Mouse (Mus musculus) heart, embryonic 16.5 days (tissue): ENCODE measurements around the gene Nek1. TPM values are rescaled to one million over a fixed set of nuclear protein-coding genes. Genes with fewer than 3 reads are reported as not detected.

Experiments used
- ATAC-seq: fragments of 200-750 bp; cut with Nextera tagmentation; replicated peaks from 2 replicates; pipeline ENCODE4 v1.8.0; 2017; ENCODE audit warnings: moderate number of reproducible peaks; ENCODE audit not compliant: insufficient read depth, low FRiP score; ENCODE audit errors: extremely low read depth
- H3K27ac ChIP-seq: fragments of 300-500 bp; sonication (generic); 2 replicates; pipeline ENCODE4 v1.5.1; 2014; ENCODE audit warnings: mild to moderate bottlenecking, low read length, control low read depth, moderate library complexity
- H3K27me3 ChIP-seq: fragments of 300-500 bp; sonication (generic); 2 replicates; pipeline ENCODE4 v1.6.1; 2014; ENCODE audit warnings: low read length, mixed read lengths; ENCODE audit not compliant: control insufficient read depth, insufficient read depth
- H3K36me3 ChIP-seq: fragments of 300-500 bp; sonication (generic); 2 replicates; pipeline ENCODE4 v1.6.1; 2014; ENCODE audit not compliant: control insufficient read depth, insufficient read depth
- H3K4me1 ChIP-seq: fragments of 300-500 bp; sonication (generic); 2 replicates; pipeline ENCODE4 v1.6.1; 2014; ENCODE audit warnings: low read length, mixed read lengths; ENCODE audit not compliant: control insufficient read depth, insufficient read depth
- H3K4me2 ChIP-seq: fragments of 300-500 bp; sonication (generic); 2 replicates; pipeline ENCODE4 v1.6.1; 2014; ENCODE audit warnings: low read depth, mild to moderate bottlenecking, control low read depth, low read length
- H3K4me3 ChIP-seq: fragments of 300-500 bp; sonication (generic); 2 replicates; pipeline ENCODE4 v1.5.1; 2014; ENCODE audit warnings: mild to moderate bottlenecking, control low read depth, low read length
- H3K9ac ChIP-seq: fragments of 300-500 bp; sonication (generic); 2 replicates; pipeline ENCODE4 v1.6.1; 2014; ENCODE audit warnings: low read length, control low read depth
- H3K9me3 ChIP-seq: fragments of 300-500 bp; sonication (generic); replicated peaks from 2 replicates; pipeline ENCODE4 v1.6.1; 2016; ENCODE audit warnings: low read length; ENCODE audit not compliant: control insufficient read depth
- WGBS: fragments of 180-500 bp; shearing (Covaris S2); extraction: QIAGEN DNeasy Blood & Tissue Kit; methylation state at CpG from one replicate; pipeline ENCODE4 v1.1.7; 2014; 5-methylcytosine and 5-hydroxymethylcytosine counted together
- polyA plus RNA-seq: library from polyadenylated mRNA; unstranded; fragments of >200 nt; fragmentation: Nextera tagmentation; extraction: Ambion mirVana; gene quantifications from 2 replicates; pipeline ENCODE4 v1.2.1, GENCODE M21; 2015

Nek1 gene
- polyA plus RNA-seq, 1 experiment from 2014 or later: 11.3 TPM

DNA sequence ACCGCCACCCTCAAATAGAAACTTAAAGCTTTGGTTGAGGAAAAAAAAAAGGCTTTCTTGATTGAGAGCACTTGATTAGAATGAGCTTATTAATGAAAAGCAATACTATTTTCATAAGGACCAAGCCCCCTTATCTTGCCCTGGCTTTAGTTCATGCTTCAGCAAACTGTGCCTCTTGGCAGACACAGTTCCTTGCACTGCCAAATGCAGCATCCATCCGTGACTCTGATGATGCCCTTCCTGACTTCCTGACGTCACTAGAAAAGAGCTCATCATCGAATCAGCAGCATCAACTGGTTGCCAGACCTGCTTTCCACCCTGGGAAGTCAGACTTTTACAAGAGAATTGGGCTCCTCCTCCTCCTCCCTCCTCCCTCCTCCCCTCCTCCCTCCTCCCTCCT is 157.6 kb downstream of the Nek1 start:
- Histone ChIP-seq H3K4me1 (no peaks in the 10 kb centered on the region), H3K9ac (no peak overlapping the region), H3K4me2 (no peak overlapping the region), H3K27ac (no peak overlapping the region), H3K36me3 (no peaks in the 10 kb centered on the region), H3K4me3 (no peak overlapping the region), H3K9me3 (no peaks in the 10 kb centered on the region), H3K27me3 (no peaks in the 10 kb centered on the region)
- 60% methylated on average over 4 of the region's 4 CpGs for WGBS
- no peak for ATAC-seq

DNA sequence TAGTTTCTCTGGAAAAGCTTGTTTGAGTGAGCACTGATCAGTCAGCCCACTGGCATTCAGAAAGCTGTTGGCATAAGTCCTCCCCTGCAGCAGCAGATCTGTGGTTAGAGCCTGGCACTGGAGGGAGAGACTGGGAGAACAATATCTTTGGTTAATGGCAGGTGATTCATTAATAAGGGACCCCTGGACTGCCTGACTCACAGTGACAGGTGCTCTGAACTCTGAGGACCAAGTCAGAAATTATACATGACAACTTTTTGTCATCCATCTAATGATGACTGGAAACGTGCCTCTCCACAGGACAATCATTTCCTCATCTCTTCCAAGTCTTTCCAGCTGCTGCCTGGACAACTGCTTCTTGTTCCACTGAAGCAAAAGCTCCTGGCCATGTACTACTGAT is 163.4 kb downstream of the Nek1 start:
- no peak overlapping the region for H3K4me3 ChIP-seq
- no peaks in the 10 kb centered on the region for H3K36me3 ChIP-seq
- no peak overlapping the region for H3K9ac ChIP-seq
- H3K27me3 ChIP-seq: no peaks in the 10 kb centered on the region
- no peak overlapping the region for H3K4me2 ChIP-seq
- no peak overlapping the region for H3K27ac ChIP-seq
- H3K4me1 ChIP-seq: no peaks in the 10 kb centered on the region
- no peaks in the 10 kb centered on the region for H3K9me3 ChIP-seq
- no peak for ATAC-seq
- WGBS: 65% methylated on average over 1 of the region's 1 CpGs

DNA sequence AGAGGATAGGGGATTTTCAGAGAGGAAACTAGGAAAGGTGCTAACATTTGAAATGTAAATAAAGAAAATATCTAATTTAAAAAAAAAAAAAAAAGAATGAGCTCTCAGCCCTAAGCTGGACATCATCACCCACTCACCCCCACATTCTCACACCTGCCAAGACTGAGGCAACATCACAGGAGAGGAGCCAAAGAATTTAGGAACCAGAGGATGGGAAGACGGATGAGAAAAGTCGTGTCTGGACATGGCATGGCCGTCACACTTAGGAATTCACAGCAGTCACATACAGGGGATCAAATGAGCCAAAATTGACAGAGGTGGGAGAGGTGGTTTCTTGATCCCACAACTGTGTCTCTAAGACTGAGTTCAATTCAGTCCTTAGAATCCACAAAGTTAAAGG is 165.5 kb downstream of the Nek1 start:
- Histone ChIP-seq H3K9me3 (no peaks in the 10 kb centered on the region), H3K9ac (no peak overlapping the region), H3K27me3 (no peaks in the 10 kb centered on the region), H3K27ac (no peak overlapping the region), H3K4me2 (no peak overlapping the region), H3K4me1 (no peaks in the 10 kb centered on the region), H3K36me3 (no peaks in the 10 kb centered on the region), H3K4me3 (no peak overlapping the region)
- WGBS: 57% methylated on average over 3 of the region's 3 CpGs
- no peak for ATAC-seq

DNA sequence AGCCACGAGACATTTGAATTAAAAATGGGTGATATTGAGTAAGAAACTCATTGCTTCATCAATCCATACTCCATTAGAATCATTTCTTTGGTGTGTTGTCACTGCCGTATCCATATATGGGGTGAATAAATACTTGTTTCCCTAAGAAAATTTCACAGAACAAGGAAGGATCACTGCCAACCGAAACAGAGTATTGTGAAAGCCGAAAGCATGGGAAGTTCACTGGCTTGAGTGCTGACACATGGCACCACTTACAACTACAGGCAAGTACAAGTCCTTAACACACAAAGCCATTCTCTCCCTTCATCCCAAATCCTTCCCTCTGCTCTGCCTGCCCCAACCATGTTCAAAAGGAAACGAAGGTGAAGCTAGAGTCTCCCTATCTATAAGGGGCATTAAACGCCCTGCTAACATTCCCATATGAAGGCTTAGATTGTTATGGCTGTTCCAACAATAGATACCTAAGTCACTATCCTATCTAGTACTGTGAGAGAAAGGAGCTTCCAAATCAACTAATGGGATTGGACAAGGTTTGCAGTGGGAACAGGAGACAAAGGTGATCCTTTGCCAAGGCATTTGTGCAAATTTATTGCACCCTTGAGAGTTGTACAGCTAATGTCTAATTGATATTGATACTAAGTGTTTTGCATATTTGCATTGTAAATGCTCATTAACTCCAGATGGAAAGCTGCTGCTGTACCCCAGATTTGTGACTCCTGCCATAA is 168.6 kb downstream of the Nek1 start:
- Histone ChIP-seq H3K9me3 (no peaks in the 10 kb centered on the region), H3K27me3 (no peaks in the 10 kb centered on the region), H3K9ac (no peak overlapping the region), H3K4me1 (no peaks in the 10 kb centered on the region), H3K4me2 (no peak overlapping the region), H3K4me3 (no peak overlapping the region), H3K36me3 (no peaks in the 10 kb centered on the region), H3K27ac (no peak overlapping the region)
- no peak for ATAC-seq
- WGBS: 74% methylated on average over 6 of the region's 6 CpGs

DNA sequence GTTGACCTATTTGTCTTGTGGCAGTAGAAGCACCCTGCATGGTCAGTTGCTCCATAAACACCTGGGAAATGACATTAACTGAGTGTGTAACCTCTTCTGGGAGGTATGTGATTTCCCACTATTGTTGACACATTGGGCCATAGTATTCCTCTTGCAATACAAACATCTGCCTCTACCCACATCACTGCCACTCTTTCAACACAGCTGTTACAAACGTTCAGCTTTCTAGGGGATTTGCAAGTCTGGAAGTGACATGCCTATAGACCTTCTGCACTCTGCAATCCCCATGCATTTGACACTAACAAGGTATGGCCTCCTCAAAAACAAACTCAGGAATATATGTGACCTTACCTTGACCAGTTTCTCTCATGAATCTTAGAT is 169.2 kb downstream of the Nek1 start:
- Histone ChIP-seq H3K36me3 (no peaks in the 10 kb centered on the region), H3K27me3 (no peaks in the 10 kb centered on the region), H3K4me3 (no peak overlapping the region), H3K4me2 (no peak overlapping the region), H3K9ac (no peak overlapping the region), H3K9me3 (no peaks in the 10 kb centered on the region), H3K27ac (no peak overlapping the region), H3K4me1 (no peaks in the 10 kb centered on the region)
- whole genome bisulfite sequencing: 60% methylated on average over 1 of the region's 1 CpGs
- ATAC-seq: no peak

DNA sequence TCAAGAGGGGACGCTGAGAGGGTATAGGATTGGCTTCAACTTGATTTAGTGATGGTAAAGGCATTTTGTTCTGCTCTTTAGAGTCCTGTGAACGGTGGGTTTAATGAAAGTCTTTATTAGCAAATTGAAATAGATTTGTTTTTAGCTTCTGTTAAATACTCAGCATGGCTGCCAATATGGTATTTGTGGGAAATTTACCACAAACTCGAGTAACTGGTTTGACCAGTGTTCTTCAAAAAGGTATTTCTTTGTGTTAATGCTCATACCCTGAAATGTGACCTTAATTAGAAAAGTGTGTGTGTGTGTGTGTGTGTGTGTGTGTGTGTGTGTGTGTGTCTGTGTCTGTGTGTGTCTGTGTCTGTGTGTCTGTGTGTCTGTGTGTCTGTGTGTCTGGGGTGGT is 178.6 kb downstream of the Nek1 start:
- WGBS: 78% methylated on average over 3 of the region's 3 CpGs
- H3K9ac ChIP-seq: no peak overlapping the region
- ATAC-seq: no peak

DNA sequence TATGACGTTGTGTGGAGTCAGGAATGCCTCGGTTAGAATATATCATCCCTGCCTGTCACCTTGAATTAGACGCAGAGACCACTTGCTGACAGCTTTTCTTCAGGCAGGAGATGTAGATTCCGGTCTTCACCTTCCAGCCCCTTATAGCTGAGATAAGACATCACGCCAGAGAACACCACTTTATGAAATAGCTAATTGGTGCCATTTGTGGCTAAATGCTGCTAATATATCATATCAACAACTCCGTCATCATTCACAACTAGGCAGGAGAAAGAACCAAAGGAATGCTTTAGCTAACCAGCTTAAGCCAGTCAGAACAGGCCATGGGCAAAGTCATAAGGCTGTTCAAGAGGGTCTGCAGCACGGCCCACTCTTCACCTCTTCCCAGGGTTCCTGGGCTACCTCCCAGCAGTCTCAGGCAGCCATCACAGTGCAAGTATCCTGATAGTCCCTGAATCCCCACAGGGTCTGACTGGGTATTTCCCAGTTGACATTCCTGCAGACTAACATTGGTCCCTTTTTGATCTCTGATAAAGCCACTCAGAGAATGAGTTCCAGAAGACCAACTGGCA is 181.0 kb downstream of the Nek1 start:
- no peak for ATAC-seq
- H3K4me3 ChIP-seq: no peak overlapping the region
- 36% methylated on average over 7 of the region's 7 CpGs for WGBS

More for the DNA sequence above, 178.6 kb downstream of the Nek1 start:
- H3K27me3 ChIP-seq: no peaks in the 10 kb centered on the region
- no peaks in the 10 kb centered on the region for H3K9me3 ChIP-seq
- no peak overlapping the region for H3K4me2 ChIP-seq
- no peak overlapping the region for H3K4me3 ChIP-seq
- no peak overlapping the region for H3K27ac ChIP-seq
- H3K36me3 ChIP-seq: no peaks in the 10 kb centered on the region
- H3K4me1 ChIP-seq: peaks cover 4% of the 10 kb centered on the region; the same call in 1 of the 2 replicates

DNA sequence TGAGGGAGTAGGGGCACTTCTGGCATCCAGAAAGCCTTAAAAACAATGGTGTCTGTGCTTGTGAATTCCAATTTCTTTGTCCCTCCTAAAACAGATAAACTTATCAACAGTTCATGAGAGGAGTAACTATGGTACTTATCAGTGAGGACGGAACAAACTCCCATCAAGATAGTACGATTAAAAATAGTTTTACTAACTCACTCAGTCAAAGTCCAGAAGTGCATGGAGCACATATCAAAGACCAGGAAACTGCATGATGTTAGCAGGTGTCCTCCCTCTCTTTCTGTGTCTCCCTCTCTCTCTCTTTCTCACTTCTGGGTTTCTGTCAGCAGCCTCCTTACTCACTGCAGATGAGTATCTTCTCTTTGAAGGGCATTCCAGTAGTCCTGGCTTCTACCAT is 182.9 kb downstream of the Nek1 start:
- Histone ChIP-seq H3K36me3 (no peaks in the 10 kb centered on the region), H3K4me2 (no peak overlapping the region), H3K9ac (no peak overlapping the region), H3K4me3 (no peak overlapping the region), H3K4me1 (peaks cover 4% of the 10 kb centered on the region; the same call in 1 of the 2 replicates), H3K27ac (no peak overlapping the region), H3K27me3 (no peaks in the 10 kb centered on the region), H3K9me3 (0 out of 2 replicates have a peak, but pooled peaks cover 2% of the 10 kb centered on the region)
- 39% methylated on average over 2 of the region's 2 CpGs for WGBS
- no peak for ATAC-seq

More for the DNA sequence above, 181.0 kb downstream of the Nek1 start:
- Histone ChIP-seq H3K4me1 (peaks cover 4% of the 10 kb centered on the region; the same call in 1 of the 2 replicates), H3K4me2 (no peak overlapping the region), H3K27me3 (no peaks in the 10 kb centered on the region), H3K9me3 (no peaks in the 10 kb centered on the region), H3K36me3 (no peaks in the 10 kb centered on the region), H3K9ac (no peak overlapping the region), H3K27ac (no peak overlapping the region)

DNA sequence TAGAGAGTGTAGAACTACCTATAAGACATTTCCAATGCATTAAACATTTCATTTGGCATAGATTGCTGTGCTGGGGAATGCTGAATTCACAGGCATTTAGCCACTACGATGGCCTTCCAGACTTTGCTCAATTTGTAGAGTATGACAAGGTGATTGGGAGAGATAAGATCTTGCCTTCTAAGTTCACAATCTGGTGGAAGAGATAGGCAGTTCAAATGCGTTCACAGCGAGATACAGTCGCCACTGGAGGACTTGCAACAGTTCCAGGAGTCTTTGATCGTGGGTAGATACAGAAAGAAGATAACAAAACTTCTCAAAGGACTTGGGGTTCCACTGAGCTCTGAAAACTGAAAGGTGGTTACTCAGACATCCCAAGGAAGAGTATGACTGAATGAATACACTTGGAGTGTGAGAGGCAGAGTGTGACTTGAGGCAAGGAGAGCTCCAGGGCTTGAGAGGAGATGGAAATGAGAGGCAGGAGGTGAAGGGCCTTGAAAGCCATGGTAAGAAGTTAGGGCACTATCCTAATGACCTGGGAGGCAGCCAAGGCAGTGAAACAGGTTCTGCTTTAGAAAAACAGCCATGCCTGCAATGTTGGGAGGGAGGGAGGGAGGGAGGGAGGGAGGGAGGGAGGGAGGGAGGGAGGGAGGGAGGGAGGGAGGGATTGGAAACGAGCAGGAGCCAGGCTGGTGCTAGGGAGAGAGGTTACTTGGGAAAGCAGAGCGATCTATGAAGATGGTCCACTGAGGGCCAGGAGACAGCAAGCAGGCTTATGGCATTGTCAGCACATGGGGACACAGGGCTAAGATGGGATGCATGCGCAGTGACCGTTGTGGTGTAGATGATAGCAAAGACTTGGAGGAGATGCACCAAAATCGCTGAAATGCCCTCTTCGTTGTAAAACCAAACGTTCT is 184.9 kb downstream of the Nek1 start:
- Histone ChIP-seq H3K9ac (no peak overlapping the region), H3K9me3 (0 out of 2 replicates have a peak, but pooled peaks cover 2% of the 10 kb centered on the region), H3K4me2 (no peak overlapping the region), H3K27me3 (no peaks in the 10 kb centered on the region), H3K36me3 (no peaks in the 10 kb centered on the region), H3K27ac (no peak overlapping the region), H3K4me3 (no peak overlapping the region), H3K4me1 (peaks cover 8% of the 10 kb centered on the region)
- WGBS: 64% methylated on average over 12 of the region's 12 CpGs
- ATAC-seq: no peak
